Comparison of ENCODE assay signal across 8 mouse cellular contexts in genomic region chr19:4299574-4300270, GRCm38 (mm10). TPM values are rescaled to one million over a fixed set of nuclear protein-coding genes. Genes with fewer than 3 reads are reported as not detected.
DNase-seq lines count a peak whose midpoint lies in the region; ATAC-seq and TF ChIP-seq lines count a peak whose summit lies in the region.

No protein-coding gene starts in this region.

- H3K4me3 ChIP-seq in kidney, postnatal 0 days (replicated peaks; ENCODE audit: low read depth, low read length), result no peak overlapping the region
- H3K4me3 ChIP-seq in bone marrow macrophage, adult 2 months (ENCODE audit: insufficient read depth, low read length), result peak overlapping the region; percentile 13
- H3K4me3 ChIP-seq in liver, embryonic 13.5 days (replicated peaks), result no peak overlapping the region

- TF ChIP-seq CTCF in kidney, postnatal 0 days (IDR thresholded peaks at IDR 0.05; ENCODE audit: low read depth), result no peak
- no peak for TF ChIP-seq CTCF in bone marrow macrophage, adult 2 months (IDR thresholded peaks at IDR 0.05; ENCODE audit: low read depth, low read length)

- H3K9ac ChIP-seq in kidney, postnatal 0 days (ENCODE audit: low read depth, low read length), result no peak overlapping the region
- H3K9ac ChIP-seq in liver, embryonic 13.5 days, result peak overlapping the region; percentile 1; the same call in 1 of the 2 replicates

- peaks cover 48% of the 10 kb centered on the region for H3K4me1 ChIP-seq in kidney, postnatal 0 days (replicated peaks; ENCODE audit: insufficient read depth, low read length)
- H3K4me1 ChIP-seq in bone marrow macrophage, adult 2 months (ENCODE audit: control insufficient read depth, insufficient read depth, low read length), result peaks cover 68% of the 10 kb centered on the region
- peaks cover 99% of the 10 kb centered on the region for H3K4me1 ChIP-seq in liver, embryonic 13.5 days (replicated peaks)

- intact Hi-C loops in gastrocnemius, postnatal 36 days (cut with DNase I), result no loop called here

- H3K27ac ChIP-seq in kidney, postnatal 0 days, result peak overlapping the region; percentile 31; the same call in 1 of the 2 replicates
- peak overlapping the region; percentile 97 for H3K27ac ChIP-seq in bone marrow macrophage, adult 2 months (ENCODE audit: insufficient read depth, low read depth, low read length)
- H3K27ac ChIP-seq in liver, embryonic 13.5 days, result peak overlapping the region; percentile 74

- 70% methylated on average over 6 of the region's 6 CpGs for WGBS in kidney, postnatal 0 days
- 52% methylated on average over 6 of the region's 6 CpGs for WGBS in liver, embryonic 13.5 days (ENCODE audit: insufficient replicate concordance)

- no peak for DNase-seq in kidney, postnatal 0 days (ENCODE audit: low spot score)
- DNase-seq in kidney, adult 9 months, result no peak
- no peak for DNase-seq in liver, embryonic 13.5 days
- peak; percentile 82 for DNase-seq in splenic B cell, adult 2 months (ENCODE audit: low read depth, low spot score)
- DNase-seq in gastrocnemius, postnatal 36 days, result no peak
- no peak for DNase-seq in urinary bladder, postnatal 25 days (ENCODE audit: low spot score)
- DNase-seq in adrenal gland, adult 18-20 months (ENCODE audit: low spot score in 2 of 2), result no peak

- no peak for TF ChIP-seq POLR2A in bone marrow macrophage, adult 2 months (IDR thresholded peaks at IDR 0.05; ENCODE audit: borderline replicate concordance, low read depth, low read length)

- no peaks in the 10 kb centered on the region for H3K9me3 ChIP-seq in kidney, postnatal 0 days (replicated peaks; ENCODE audit: low read length)
- no peaks in the 10 kb centered on the region for H3K9me3 ChIP-seq in liver, embryonic 13.5 days (replicated peaks)

- no peaks in the 10 kb centered on the region for H3K36me3 ChIP-seq in kidney, postnatal 0 days (ENCODE audit: insufficient read depth, low read length)
- H3K36me3 ChIP-seq in liver, embryonic 13.5 days, result peaks cover 21% of the 10 kb centered on the region
- peaks cover 5% of the 10 kb centered on the region for H3K36me3 ChIP-seq in splenic B cell, adult 2 months (ENCODE audit: control insufficient read depth, insufficient read depth, low read length, poor library complexity, severe bottlenecking)

- H3K27me3 ChIP-seq in kidney, postnatal 0 days (ENCODE audit: insufficient read depth, low read length), result no peaks in the 10 kb centered on the region
- H3K27me3 ChIP-seq in liver, embryonic 13.5 days, result no peaks in the 10 kb centered on the region
- H3K27me3 ChIP-seq in splenic B cell, adult 2 months (ENCODE audit: control insufficient read depth, insufficient read depth, low read length, poor library complexity, severe bottlenecking), result no peaks in the 10 kb centered on the region

- H3K4me2 ChIP-seq in kidney, postnatal 0 days (ENCODE audit: low read length), result no peak overlapping the region
- H3K4me2 ChIP-seq in liver, embryonic 13.5 days, result peak overlapping the region; percentile 15; the same call in 1 of the 2 replicates

- no peak for ATAC-seq in kidney, postnatal 0 days (replicated peaks; ENCODE audit: low FRiP score, low read depth)
- peak; percentile 8 for ATAC-seq in liver, embryonic 13.5 days (ENCODE audit: low read depth)

RNA-seq across cellular contexts. Expression of gene Grk2, which starts 6.3 kb away (rescaled TPM):
- 12.8 and 14.4 TPM in 2 replicates for polyA plus RNA-seq in kidney, postnatal 0 days (2015; fragmentation: Nextera tagmentation; extraction: Ambion mirVana)
- polyA plus RNA-seq in bone marrow macrophage, adult 2 months (2012; ENCODE audit: insufficient read depth, insufficient read length, missing spikeins), result 250 and 278 TPM in 2 replicates
- polyA plus RNA-seq in liver, embryonic 13.5 days (2015; fragmentation: Nextera tagmentation; extraction: Ambion mirVana), result 10.1 and 10.3 TPM in 2 replicates
- total RNA-seq in gastrocnemius, postnatal 36 days (2021), result 10 to 100 TPM; 41.5 to 52.0 TPM
- total RNA-seq in adrenal gland, adult 18-20 months (2021), result 10 to 100 TPM; 55.9 to 62.9 TPM

RNA-seq across cellular contexts. Expression of gene Ankrd13d, which starts 16.8 kb away (rescaled TPM):
- 3.9 and 5.4 TPM in 2 replicates for polyA plus RNA-seq in kidney, postnatal 0 days (2015; fragmentation: Nextera tagmentation; extraction: Ambion mirVana)
- polyA plus RNA-seq in bone marrow macrophage, adult 2 months (2012; ENCODE audit: insufficient read depth, insufficient read length, missing spikeins), result 21.8 TPM in 2 replicates
- 0.57 and 0.74 TPM in 2 replicates for polyA plus RNA-seq in liver, embryonic 13.5 days (2015; fragmentation: Nextera tagmentation; extraction: Ambion mirVana)
- under 1 TPM; 0.23 to 0.27 TPM for total RNA-seq in gastrocnemius, postnatal 36 days (2021)
- 1 to 10 TPM; 3.2 to 5.0 TPM for total RNA-seq in adrenal gland, adult 18-20 months (2021)

RNA-seq across cellular contexts. Expression of gene Ssh3, which starts 30.7 kb away (rescaled TPM):
- polyA plus RNA-seq in kidney, postnatal 0 days (2015; fragmentation: Nextera tagmentation; extraction: Ambion mirVana), result 15.6 and 18.8 TPM in 2 replicates
- 84.2 and 87.6 TPM in 2 replicates for polyA plus RNA-seq in bone marrow macrophage, adult 2 months (2012; ENCODE audit: insufficient read depth, insufficient read length, missing spikeins)
- polyA plus RNA-seq in liver, embryonic 13.5 days (2015; fragmentation: Nextera tagmentation; extraction: Ambion mirVana), result 1.3 and 1.7 TPM in 2 replicates
- 1 to 10 TPM; 2.4 to 3.0 TPM for total RNA-seq in gastrocnemius, postnatal 36 days (2021)
- 10 to 100 TPM; 23.7 to 31.6 TPM for total RNA-seq in adrenal gland, adult 18-20 months (2021)

Comparison
In these comparisons a context has a peak if more than half of its experiments do, and no peak if none do; other contexts are left out.
1. H3K27ac ChIP-seq: peak in every context shown above with its lines; median percentile 97 in bone marrow macrophage, adult 2 months; 74 in liver, embryonic 13.5 days; 31 in kidney, postnatal 0 days.
2. RNA of gene Grk2, which starts 6.3 kb away (polyA plus RNA-seq): 250 to 278 TPM in bone marrow macrophage, adult 2 months; 12.8 to 14.4 TPM in kidney, postnatal 0 days and 10.1 to 10.3 TPM in liver, embryonic 13.5 days; every median in the first group is over 10 times any median in the second.